Mouse (Mus musculus): ENCODE results near the gene Gm27021.

DNA sequence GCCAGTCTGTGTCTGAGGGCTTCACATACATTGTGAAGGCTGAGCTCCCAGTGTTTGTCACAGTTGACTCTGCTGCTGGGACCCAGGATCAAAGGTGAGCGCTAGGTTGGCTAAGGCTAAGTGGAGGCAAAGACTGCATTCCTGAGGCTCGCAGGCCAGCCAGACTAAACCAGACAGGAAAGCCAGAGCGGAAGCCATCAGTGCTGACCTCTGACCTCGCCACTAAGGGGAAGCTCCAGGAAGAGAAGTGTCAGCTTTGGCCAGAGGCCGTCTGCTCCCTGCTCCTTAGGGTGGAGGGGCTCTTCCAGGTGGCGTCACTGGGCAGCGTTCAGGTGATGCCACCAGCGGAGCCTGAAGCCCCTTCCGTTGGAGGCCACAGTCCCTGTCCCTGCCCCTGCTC, 92.1 kb downstream of the Gm27021 start:
- no peak for TF ChIP-seq EP300 (optimal IDR thresholded peaks at IDR 0.05)
- no peak for TF ChIP-seq CTCF (IDR thresholded peaks at IDR 0.05; ENCODE audit: low read depth)

All from stomach, postnatal 0 days (tissue).